Mouse (Mus musculus) ovary, adult 18-20 months (tissue): ENCODE data around the gene Tmed4.

Experiments used
- DNase-seq: peaks from one replicate; pipeline ENCODE4 v3.0.0; 2022; ENCODE audit warnings: low spot score, mixed read lengths

The Tmed4 gene

DNA sequence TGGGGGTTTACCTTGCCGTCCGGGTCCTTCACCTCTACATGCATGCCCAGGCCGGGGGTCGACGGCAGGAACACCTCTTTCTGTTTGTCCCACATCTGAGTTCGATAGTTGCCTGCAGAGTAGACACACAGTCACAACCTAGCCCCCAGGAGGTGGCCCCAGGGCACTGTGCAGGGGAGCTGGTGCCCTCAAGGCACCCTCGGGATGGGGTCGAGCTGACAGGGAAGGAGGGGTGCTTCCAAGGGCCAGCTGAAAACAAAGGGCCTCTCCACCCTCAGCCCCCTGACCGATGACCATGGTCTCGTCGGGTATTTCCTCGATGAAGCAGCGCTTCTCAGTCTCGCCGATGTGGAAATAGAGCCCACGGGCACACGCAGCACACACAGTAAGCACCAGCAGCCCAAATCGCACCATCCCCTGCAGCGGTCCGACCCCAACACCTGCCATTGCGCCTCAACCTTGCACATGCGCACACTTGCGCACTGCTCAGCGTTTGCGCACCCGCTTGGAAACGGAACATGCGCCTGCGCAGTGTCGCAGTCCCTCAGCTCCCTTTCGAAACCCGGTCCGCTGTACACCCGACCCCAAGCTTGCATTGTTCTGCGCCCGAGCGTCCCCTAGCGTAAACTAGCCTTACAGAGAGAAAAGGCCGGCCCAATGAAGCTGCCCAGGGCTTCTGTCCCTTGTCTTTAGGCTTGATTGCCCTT is at the start of gene Tmed4:
Gene Tmed4, minus strand, starts transcription at position 484 of the 707 bp plus-strand sequence.
- DNase-seq: peak; percentile 97

DNA sequence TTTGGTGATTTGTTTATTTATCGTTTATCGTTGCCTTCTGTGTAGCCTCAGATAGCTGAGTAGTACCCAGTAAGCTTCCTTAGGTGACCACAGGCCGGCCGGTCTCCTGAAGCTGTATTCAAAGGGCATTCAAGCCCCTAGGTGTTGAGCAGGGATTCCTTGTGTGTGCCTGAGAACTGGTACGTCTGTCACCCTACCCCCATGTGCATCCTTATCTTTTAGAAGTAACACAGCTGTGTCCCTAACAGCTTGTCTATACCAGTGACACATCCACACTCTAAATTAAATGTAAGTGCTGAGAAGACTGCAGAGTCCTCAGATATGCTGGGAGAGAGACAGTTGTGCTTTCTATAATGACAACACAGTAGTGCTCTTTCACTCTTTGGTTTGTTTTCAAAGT is 48.7 kb upstream of the Tmed4 start:
- DNase-seq: no peak

DNA sequence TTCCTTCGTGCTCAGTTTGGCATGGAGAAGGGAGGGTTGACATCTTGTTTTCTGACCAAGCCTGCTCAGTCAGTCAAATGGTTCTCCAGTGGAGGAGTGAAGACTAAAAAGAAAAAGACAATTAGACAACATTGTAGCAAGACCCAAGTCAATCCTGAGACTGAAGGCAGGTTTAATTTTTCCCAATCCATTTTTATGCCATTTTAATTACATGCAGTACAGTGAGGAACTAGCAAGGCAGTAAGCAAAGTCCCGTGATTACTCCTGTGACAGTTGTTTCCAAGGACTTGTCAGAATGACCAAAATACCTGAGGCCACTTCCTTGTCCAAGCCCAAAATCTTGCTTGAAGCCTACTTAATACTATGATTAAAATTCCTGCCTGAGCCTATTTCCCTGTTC is 47.4 kb upstream of the Tmed4 start:
- no peak for DNase-seq

DNA sequence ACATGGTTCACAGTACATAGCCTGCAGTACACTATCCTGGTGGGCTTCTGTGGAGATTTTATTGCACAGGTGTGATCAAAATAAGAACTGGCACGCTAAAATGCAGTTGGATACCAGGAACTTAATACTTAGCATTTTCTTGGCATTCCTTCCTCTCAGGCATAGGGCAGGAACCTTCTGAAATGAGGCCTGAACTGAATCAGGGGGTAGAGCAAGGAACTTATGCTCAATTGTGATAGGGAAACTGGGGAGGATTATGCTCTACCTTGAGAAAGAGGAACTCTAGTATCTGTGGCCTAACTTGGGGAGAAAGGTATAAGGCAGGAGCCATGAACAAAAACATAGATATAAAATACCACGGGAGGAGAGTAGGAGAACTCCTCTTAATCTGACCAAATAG is 44.7 kb upstream of the Tmed4 start:
- no peak for DNase-seq

DNA sequence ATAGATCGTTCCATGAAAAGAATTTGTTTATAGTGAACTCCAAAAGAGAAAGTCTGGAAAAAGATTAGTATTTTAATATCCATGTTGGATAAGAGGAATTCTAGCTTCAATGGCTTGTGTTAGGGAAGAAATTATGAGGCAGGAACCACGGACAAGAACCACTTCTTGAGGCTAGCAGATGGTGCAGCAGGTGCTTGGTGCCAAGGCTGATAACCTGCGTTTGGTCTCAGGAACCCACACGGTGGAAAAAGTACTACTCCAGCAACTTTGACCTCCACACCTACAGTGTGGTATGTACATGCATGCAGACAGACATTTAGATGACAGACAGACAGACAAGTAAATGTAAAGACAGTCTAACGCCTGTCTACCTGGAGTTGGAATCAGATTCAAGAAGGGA is 43.9 kb upstream of the Tmed4 start:
- DNase-seq: no peak

DNA sequence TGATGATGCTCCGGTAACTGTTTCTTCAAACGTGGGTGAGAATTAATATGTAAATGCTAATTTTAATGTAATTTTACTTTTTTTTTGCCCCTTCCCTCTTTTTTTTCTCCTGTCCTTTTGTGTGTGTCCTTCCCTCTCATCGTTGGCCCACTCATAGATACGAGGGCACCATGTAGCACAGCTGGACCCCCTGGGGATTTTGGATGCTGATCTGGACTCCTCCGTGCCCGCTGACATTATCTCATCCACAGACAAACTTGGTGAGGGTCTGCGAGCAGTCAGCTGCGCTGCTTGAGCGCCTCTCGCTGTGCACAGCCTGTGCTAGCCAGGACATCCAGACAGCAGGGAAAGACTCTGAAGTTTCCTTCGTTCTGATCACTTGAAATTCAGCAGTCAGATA is 42.2 kb upstream of the Tmed4 start:
- DNase-seq: no peak

DNA sequence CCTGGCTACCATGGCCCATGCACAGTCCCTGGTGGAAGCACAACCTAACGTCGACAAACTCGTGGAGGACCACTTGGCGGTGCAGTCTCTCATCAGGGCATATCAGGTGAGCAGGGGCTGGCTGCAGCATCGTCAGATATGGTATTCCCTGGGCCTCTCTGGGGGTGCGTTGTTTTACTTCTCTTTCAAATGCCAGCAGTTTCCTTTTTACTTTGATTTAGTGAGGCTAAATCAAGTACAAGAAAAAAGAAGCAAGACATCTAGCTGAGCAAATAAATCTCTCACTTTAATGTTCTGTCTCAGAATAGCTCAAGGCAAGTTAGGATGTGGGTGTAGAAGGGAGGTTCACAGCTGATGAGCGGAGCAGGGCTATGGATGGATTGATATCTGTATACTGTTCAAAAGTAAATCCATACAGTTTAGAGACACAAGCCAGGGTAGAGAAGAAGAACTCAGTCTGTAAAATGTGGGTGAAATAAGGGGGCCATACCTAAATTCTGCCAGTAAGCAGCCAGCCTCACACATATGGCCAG is 39.3 kb upstream of the Tmed4 start:
- DNase-seq: no peak

DNA sequence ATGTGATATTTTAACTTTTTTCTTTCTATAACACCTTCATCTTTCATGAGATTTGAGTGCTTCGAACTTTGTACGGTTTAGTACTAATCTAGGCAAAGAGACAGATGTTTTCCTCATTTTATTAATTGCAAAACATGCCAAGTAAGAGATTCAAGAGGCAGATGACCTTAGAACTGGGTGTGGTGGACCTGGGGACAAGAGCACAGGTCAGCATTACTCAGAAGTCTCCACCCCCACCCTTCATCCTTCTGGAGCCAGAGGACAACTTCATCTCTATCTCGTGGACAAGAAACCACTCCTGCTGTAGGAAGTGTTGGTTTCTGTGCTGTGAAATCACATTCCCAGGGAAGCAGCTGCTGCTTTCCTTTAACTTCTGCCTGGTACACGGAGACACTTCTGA is 33.5 kb upstream of the Tmed4 start:
- no peak for DNase-seq

DNA sequence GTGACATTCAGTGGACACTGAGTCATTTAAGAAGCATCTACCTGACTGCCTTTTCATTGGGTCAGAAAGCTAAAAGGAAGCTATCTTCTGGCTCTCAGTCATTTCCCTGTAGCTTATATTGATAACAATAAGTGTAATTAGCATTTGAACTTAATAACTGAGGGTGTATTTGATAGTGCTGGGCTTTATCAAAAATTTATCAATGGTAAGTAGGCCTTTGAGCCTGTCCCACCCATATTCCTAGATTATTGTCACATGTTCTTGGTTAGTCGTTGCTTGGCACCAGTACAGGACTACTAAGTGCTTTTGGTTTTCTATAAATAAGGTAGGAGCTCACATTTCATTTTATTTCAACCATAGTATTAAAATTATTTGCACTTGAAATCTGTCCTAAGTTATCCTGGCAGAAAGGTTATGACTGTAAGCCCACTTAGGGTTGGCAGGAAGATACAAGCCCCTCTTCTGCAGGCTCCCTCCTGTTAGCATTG is 31.3 kb upstream of the Tmed4 start:
- no peak for DNase-seq

DNA sequence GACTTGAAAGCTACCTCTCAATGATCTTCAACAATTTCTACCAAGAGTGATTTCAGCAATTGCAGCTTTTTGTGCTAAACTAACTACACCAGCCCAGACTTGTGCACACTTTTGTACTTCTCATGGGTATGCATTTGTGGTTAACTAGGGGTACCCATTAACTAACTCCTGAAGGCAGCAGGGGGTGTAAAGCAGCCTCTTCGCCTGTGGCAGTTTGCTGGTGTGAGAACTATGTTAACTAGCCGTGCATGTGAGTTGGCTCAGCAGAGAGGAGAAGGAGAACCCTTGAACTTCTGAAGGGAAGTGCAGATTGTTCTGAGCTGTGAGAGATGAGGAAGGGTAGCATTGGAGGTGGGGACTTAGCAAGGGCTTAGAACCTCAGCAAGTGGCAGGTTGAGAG is 28.1 kb upstream of the Tmed4 start:
- no peak for DNase-seq

DNA sequence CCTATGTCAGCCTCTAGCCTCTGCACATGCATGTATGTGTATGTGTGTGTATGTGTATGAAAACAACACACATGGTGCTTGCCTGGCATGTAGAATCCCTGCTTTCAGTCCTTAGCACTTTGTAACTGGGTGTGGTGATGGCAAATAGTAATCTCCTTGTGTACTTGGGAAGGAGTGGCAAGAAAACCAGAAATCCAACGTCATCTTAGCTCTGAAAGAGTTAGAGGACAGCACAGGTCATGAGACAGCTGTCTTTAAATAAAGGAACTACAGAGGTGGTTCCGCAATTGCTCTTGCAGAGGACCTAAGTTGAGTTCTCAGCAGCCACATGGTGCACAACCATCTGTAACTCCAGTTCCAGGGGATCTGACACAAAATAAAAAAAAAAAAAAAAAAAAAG is 24.8 kb upstream of the Tmed4 start:
- no peak for DNase-seq

DNA sequence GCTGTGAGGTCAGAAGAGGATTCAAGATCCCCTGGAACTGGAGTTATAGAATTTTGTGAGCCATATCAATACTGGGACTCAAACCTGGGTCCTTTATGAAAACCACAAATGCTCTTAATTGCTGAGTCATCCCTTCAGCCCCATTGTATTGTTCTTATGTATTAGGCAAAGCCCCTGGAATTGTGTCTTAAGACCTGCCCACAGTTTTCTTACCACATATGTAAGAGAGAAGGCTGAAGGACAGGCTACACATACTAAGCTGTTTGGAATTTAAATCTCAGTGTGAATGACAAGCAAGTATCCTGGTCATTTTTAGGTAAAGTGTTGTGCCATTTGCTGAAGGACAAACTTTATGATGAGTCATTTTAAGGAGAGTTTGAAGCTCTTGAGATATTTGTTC is 21.4 kb upstream of the Tmed4 start:
- no peak for DNase-seq

DNA sequence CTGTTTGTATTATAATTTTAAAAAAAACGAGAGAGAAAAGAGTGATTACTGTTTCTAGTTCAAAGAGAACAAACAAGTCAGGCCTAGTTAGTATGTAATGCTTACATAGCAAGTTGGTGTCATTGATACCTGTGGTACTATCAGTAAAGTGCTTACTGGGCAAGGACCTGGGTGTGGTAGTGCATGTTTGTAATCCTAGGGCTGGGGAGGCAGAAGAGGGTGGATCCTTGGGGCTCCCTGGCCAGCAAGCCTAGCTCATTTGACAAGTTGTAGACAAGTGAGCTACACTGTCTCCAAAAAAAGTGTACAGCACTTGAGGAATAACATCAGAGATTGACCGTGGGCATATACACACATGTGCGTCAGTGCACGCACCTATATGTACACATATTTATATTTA is 20.0 kb upstream of the Tmed4 start:
- no peak for DNase-seq

DNA sequence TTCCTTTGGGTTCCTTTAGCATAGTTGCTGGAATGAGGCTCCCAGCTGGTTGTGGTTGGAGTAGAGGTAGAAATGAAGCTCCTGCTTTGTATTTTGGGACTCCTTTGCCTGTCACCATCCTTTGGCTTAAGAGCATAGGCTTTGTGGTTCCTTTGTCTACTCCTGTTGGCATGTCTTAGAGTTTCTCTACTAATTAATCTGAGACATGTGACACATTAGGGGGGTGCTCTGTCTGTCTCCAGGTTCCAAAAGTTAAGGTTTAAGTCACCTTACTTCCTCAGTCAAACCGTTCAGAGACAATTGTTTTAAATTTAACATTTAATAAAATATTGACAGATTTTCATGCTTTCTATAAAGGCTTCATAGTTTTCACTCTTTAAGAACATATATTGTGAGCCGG is 18.9 kb upstream of the Tmed4 start:
- no peak for DNase-seq

DNA sequence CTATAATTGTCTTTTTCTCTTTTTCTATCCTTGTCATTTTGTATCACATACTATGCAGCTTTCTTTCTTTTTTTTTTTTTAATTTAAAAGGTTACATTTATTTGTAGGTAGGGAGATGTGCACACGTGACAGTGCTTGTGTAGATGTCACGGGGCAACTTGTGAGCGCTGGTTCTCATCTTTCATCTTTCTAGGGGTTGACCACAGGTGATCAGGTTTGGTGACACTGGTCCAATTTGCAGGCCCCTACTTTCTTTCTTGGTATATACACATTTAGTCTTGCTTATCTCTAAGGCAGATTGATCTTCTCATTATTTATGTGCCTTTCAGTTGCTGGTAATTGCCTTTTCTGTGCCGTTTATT is 18.3 kb upstream of the Tmed4 start:
- DNase-seq: no peak

DNA sequence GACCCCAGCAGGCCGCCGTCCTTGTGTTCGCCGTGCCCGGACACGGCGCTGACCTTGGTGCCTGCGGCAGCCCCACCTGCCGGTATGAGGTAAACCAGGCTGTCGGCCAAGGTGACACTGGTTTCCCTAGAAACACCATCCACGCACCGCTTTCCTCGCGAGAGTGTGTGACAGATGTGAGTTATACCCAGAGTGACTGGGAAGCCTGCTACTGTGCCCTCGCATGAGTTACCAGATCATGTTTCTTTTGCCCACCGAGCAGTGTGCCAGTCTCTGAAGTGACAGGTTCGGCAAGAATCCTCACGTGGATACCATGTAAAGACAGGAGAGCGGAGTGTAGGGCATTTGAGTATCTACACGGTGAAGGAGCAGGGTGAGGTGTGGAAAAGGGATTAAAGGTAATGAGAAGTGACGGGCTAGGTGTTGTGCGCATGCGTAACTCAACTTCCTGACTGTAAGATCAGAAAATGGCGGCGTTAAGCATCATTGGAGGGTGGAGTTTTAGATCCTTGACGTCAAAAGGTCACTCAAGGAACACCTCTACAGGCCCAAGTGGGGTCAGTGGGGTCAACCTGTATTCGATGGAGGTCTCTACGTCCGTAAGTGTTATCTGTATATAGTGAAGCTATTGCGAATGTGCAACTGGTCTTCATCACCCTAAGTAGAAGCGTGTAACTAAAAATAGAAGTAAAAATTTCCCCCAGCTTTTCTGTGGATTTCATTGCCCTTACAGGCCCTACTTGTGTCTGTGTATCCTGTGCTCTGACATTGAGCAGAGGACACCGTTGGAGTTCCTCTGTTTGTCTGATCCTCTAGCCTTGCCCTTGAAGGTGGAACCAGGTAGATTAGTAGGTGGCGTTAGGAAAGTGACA is 17.7 kb upstream of the Tmed4 start:
- peak; percentile 31 for DNase-seq

DNA sequence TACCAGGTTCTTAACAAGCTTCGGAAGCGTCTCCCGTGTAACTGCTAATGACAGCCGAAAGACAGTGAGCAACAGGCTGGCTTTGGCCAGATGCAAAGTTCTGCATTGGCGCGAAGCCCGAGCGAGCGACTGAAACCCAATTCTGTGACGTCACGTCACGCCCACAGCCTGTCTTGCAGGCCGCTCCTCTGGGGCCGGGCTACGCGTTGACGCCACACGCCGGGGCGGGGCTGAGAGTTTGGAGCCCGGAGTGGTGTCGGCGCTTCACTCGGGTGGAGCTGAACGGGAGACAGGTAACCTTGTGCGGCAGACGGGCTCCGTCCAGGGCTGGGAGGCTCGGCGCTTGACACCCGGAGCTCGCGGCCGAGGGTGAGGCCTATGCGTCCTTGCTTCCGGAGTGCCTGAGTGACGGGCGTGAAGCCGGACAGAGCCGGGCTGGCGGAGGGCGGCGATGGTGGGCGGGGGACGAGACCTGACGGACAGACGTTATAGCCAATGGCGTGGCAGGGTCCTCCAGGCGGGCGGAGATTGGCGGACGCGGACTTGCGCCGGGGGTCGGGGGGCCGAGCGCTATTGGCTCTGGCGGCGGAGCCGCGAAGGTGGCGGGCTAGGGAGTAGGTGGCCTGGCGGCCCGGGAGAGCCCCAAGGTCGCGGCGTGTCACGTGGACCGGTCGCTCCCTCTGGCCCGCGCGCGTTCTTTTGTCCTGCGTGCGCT is 16.9 kb upstream of the Tmed4 start, which contains the start of gene Ogdh:
Gene Ogdh, plus strand, starts transcription at position 233 of the 715 bp plus-strand sequence.
- DNase-seq: peak; percentile 97

DNA sequence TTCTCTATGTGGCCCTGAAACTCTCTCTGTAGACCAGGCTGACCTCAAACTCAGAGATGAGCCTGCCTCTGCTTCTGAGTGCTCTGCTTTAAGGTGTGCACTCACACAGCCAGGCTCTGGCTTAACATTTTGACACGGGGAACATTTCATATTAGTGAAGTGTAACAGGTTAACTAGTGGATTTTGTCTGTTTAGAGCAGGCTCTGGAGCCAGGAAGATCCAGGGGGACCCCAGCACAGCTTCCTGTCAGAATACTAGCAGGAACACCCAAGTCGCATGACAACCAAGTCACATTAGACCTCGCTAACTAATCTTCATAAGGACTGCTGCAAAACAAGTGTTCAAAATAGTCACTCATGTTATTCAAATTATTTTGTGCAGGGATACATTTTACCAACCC is 16.2 kb upstream of the Tmed4 start:
- DNase-seq: no peak

DNA sequence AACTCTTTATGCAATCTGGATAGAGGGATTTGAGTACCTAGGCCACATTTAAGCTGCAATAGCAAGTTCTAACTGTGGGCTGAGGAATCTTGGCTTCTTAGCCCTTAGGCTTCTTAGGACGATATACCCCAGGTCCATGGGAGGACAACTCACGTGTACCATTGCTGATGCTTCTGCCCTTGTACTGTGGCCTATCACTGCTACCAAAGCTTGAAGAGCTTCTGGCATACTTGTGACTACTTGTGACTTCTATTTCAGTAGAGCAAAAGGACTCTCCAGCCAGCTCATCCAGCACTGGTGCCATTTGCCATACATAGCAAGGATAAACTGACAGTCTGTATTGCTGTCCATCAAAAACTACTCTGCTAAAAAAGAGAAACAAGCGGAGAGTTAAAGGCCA is 15.5 kb upstream of the Tmed4 start:
- no peak for DNase-seq

DNA sequence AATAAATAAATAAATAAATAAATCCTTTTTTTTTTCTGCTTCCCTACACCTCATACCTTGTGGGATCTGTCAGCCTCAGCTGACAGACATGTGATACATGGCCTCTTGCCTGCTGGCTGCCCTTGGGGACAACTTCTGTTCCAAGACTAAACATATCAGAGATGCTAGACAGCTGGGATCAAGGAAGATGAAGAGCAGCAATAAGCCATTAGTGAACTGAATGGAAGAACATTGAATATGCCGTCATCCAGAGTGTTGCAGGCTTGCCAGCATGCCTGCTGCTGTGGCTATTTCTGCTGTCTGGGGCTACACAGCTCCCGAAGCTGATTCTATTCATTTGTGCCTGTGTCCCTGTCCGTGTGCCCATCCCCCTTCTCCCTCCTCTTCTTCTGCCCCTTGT is 8.3 kb upstream of the Tmed4 start:
- no peak for DNase-seq

DNA sequence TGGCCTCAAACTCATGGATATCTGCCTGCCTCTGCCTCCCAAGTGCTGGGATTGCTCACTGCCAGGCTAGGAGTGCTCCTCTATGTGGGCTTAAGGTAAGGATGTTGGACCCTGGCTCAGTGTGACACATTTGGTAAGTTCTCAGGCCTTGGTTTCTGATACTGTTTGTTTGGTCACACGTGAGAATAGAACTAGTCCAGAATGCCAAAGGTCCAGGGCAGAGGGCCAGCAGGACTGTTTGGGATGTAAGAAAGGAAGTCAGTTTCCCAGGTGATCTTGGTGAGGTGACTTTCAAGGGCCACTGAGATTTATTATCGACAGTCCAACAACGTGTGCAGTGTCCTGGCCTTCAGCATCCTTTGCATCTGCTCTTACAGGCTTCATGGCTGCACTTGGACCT is 1.8 kb upstream of the Tmed4 start:
- DNase-seq: no peak

DNA sequence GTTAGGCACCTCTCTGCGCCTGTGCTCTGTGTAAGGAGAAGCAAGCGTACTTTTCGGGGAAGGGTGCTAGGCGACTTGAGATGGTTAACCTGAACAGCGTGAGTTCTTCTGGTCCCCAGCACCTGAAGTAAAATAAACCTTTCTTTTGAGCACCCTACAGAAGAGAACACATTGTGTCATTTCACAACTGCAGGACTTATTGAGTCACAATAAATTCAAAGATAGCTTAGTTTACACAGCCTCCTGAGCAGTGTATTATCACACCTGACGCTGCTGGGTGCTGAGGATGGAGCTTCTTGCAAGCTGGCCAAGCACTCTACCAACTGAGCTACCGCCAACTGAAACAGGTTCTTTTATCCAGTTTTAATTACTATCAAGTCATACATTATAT is 419 bp upstream of the Tmed4 start:
- DNase-seq: no peak

DNA sequence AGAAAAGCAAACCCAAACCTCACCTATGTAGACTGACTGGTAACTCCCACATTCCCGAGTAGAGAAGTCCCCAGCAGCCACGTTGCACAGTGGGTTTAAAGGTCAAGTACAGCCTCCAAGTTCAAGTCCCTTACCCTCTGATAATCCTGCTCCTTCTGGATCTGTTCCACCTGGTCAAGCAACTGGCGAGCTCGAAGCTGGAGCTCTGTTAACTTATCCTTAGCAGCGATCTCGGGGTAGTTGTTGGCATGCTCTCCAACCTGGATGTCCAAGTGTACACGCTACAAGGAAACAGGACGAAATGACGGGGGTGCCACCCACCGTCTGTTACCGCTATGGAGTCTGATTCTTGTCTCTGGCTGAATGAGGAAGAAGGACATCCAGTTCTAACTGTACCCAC is 1.1 kb downstream of the Tmed4 start:
- no peak for DNase-seq
